Mouse (Mus musculus): ENCODE data around the gene Becn1. TPM values are rescaled to one million over a fixed set of nuclear protein-coding genes. Genes with fewer than 3 reads are reported as not detected.

The Becn1 gene
- polyA plus RNA-seq, 1 experiment from 2014 or later = 148 TPM

DNA sequence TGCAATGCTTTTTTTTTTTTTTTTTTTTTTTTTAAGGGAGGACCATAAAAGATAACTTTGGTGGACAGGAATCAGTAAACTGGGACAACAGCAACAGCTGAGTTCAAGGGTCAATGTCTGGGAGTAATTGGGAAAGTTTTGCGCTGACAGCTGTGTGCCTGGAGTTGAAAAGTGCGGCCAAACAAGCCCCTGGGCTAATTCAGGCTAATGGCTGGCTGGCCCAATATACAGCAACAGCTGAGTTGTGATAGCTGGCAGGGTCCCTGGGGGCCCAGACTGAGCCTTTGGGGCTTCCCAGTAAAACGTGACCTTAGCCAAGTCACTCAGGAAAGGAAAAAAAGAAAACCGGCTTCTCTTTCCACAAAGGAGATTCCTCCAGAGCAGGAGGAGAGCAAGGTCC is 57.0 kb downstream of the Becn1 start:
- Histone ChIP-seq H3K9me3 (replicated peaks) (no peaks in the 10 kb centered on the region), H3K27me3 (ENCODE audit: low read depth, poor library complexity, severe bottlenecking) (peaks cover 38% of the 10 kb centered on the region), H3K27ac (peak overlapping the region; percentile 91), H3K4me3 (peak overlapping the region; percentile 70; the same call in 1 of the 2 replicates), H3K4me1 (peaks cover 55% of the 10 kb centered on the region), H3K36me3 (no peaks in the 10 kb centered on the region)
- DNase-seq (ENCODE audit: low spot score) = peak; percentile 76
- 3% methylated on average over 4 of the region's 4 CpGs for WGBS

DNA sequence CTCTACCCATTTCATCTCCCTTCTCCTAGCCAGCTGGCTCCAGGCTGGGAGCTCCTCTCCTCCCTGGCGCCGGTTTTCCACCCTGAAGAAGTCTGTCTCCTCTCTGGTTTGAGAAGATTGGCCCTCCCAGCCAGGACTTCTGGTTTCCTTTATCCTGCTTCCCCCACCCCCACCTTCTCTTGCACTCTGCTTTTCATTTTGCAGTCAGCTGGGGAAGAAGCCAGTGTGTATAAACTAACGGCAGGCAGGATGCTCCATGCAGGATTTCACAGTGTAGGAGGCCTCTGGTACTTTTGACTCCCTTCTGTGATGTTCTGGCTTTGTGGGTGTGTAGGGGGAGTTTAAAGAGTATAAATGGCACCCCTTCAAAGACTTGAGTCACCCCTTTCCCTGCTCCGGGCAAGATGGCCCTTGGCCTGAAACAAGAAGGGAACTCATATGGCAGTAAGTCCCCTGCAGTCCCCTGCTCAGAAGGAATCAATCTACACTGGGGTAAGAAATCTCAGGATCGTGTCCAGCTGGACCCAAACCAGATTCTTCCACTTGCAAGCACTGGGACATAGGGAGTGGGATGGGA is 63.9 kb downstream of the Becn1 start:
- H3K4me1 ChIP-seq = peaks cover 23% of the 10 kb centered on the region
- 30% methylated on average over 5 of the region's 5 CpGs for WGBS
- H3K4me3 ChIP-seq = peak overlapping the region; percentile 3; the same call in 1 of the 2 replicates
- 0 out of 2 replicates have a peak, but pooled peaks cover 5% of the 10 kb centered on the region for H3K27me3 ChIP-seq (ENCODE audit: low read depth, poor library complexity, severe bottlenecking)
- H3K27ac ChIP-seq = peak overlapping the region; percentile 47; the same call in 1 of the 2 replicates
- H3K36me3 ChIP-seq = no peaks in the 10 kb centered on the region
- DNase-seq (ENCODE audit: low spot score) = no peak
- no peaks in the 10 kb centered on the region for H3K9me3 ChIP-seq (replicated peaks)

DNA sequence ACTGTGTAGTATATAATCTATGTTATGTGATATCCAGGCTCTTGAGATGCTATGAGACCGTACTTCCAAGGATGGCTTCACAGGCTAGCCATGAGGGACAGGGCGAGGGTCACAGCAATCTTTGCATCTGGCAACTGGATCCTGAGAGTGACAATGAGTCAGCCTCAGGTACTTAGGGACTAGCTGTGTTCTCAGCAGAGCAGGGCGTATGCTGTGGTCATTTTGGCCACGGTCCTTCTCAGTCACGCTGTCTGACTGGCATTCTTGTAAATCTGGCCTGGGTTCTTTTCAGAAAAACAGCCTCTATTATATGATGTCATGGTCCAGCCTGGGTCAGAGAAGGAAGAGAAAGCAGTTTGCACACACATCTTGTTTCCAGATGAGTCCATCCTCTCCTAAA is 65.3 kb downstream of the Becn1 start:
- Histone ChIP-seq H3K36me3 (no peaks in the 10 kb centered on the region), H3K4me3 (no peak overlapping the region), H3K9me3 (replicated peaks) (no peaks in the 10 kb centered on the region), H3K27me3 (ENCODE audit: low read depth, poor library complexity, severe bottlenecking) (no peaks in the 10 kb centered on the region), H3K27ac (no peak overlapping the region), H3K4me1 (peaks cover 22% of the 10 kb centered on the region)
- DNase-seq (ENCODE audit: low spot score) = no peak
- 95% methylated on average over 5 of the region's 5 CpGs for WGBS

Other genes starting within 250 kb of the Becn1 start
- 4.9 and 5.9 TPM in 2 replicates for gene Naglu, start 232.3 kb downstream of the Becn1 start, polyA plus RNA-seq (2016; fragmentation: Nextera tagmentation; extraction: Ambion mirVana)
- gene Hsd17b1, start 223.9 kb downstream of the Becn1 start, polyA plus RNA-seq (2016; fragmentation: Nextera tagmentation; extraction: Ambion mirVana) = not detected in 2 replicates
- gene Coasy, start 219.7 kb downstream of the Becn1 start, polyA plus RNA-seq (2016; fragmentation: Nextera tagmentation; extraction: Ambion mirVana) = 42.3 and 45.3 TPM in 2 replicates
- 41.3 and 49.6 TPM in 2 replicates for gene Mlx, start 215.0 kb downstream of the Becn1 start, polyA plus RNA-seq (2016; fragmentation: Nextera tagmentation; extraction: Ambion mirVana)
- gene Psmc3ip, start 206.8 kb downstream of the Becn1 start, polyA plus RNA-seq (2016; fragmentation: Nextera tagmentation; extraction: Ambion mirVana) = 73.1 and 74.0 TPM in 2 replicates
- 17.8 and 17.9 TPM in 2 replicates for gene Retreg3, start 182.4 kb downstream of the Becn1 start, polyA plus RNA-seq (2016; fragmentation: Nextera tagmentation; extraction: Ambion mirVana)
- 145 and 158 TPM in 2 replicates for gene Tubg1, start 182.3 kb downstream of the Becn1 start, polyA plus RNA-seq (2016; fragmentation: Nextera tagmentation; extraction: Ambion mirVana)
- gene Tubg2, start 146.4 kb downstream of the Becn1 start, polyA plus RNA-seq (2016; fragmentation: Nextera tagmentation; extraction: Ambion mirVana) = 2.5 and 3.0 TPM in 2 replicates
- gene Cntnap1, start 131.8 kb downstream of the Becn1 start, polyA plus RNA-seq (2016; fragmentation: Nextera tagmentation; extraction: Ambion mirVana) = 0.04 and 0.09 TPM in 2 replicates
- gene Plekhh3, start 130.9 kb downstream of the Becn1 start, polyA plus RNA-seq (2016; fragmentation: Nextera tagmentation; extraction: Ambion mirVana) = 1.9 and 3.0 TPM in 2 replicates
- not detected in 2 replicates for gene Ccr10, start 126.8 kb downstream of the Becn1 start, polyA plus RNA-seq (2016; fragmentation: Nextera tagmentation; extraction: Ambion mirVana)
- gene Ezh1, start 75.8 kb downstream of the Becn1 start, polyA plus RNA-seq (2016; fragmentation: Nextera tagmentation; extraction: Ambion mirVana) = 10.1 and 13.6 TPM in 2 replicates
- gene Ramp2, start 56.3 kb downstream of the Becn1 start, polyA plus RNA-seq (2016; fragmentation: Nextera tagmentation; extraction: Ambion mirVana) = 54.2 and 61.5 TPM in 2 replicates
- gene Vps25, start 48.6 kb downstream of the Becn1 start, polyA plus RNA-seq (2016; fragmentation: Nextera tagmentation; extraction: Ambion mirVana) = 118 and 127 TPM in 2 replicates
- gene Wnk4, start 41.7 kb downstream of the Becn1 start, polyA plus RNA-seq (2016; fragmentation: Nextera tagmentation; extraction: Ambion mirVana) = 4.7 and 6.2 TPM in 2 replicates
- gene Cntd1, start 23.3 kb downstream of the Becn1 start, polyA plus RNA-seq (2016; fragmentation: Nextera tagmentation; extraction: Ambion mirVana) = 1.1 TPM in 2 replicates
- gene Coa3, start 23.2 kb downstream of the Becn1 start, polyA plus RNA-seq (2016; fragmentation: Nextera tagmentation; extraction: Ambion mirVana) = 187 and 192 TPM in 2 replicates
- gene Psme3, start 13.9 kb upstream of the Becn1 start, polyA plus RNA-seq (2016; fragmentation: Nextera tagmentation; extraction: Ambion mirVana) = 210 and 214 TPM in 2 replicates
- gene Aoc2, start 22.8 kb upstream of the Becn1 start, polyA plus RNA-seq (2016; fragmentation: Nextera tagmentation; extraction: Ambion mirVana) = 2.7 and 2.8 TPM in 2 replicates
- 0.03 TPM in 1 of 2 replicates, not detected in the other for gene Aoc3, start 28.3 kb upstream of the Becn1 start, polyA plus RNA-seq (2016; fragmentation: Nextera tagmentation; extraction: Ambion mirVana)
- gene G6pc, start 65.3 kb upstream of the Becn1 start, polyA plus RNA-seq (2016; fragmentation: Nextera tagmentation; extraction: Ambion mirVana) = not detected in 2 replicates
- gene Aarsd1, start 115.3 kb upstream of the Becn1 start, polyA plus RNA-seq (2016; fragmentation: Nextera tagmentation; extraction: Ambion mirVana) = 106 and 111 TPM in 2 replicates
- gene Gm27029, start 122.5 kb upstream of the Becn1 start, polyA plus RNA-seq (2016; fragmentation: Nextera tagmentation; extraction: Ambion mirVana) = 9.9 and 15.0 TPM in 2 replicates
- 16.8 and 19.6 TPM in 2 replicates for gene Rundc1, start 122.8 kb upstream of the Becn1 start, polyA plus RNA-seq (2016; fragmentation: Nextera tagmentation; extraction: Ambion mirVana)
- 4.0 and 4.7 TPM in 2 replicates for gene Ptges3l, start 123.0 kb upstream of the Becn1 start, polyA plus RNA-seq (2016; fragmentation: Nextera tagmentation; extraction: Ambion mirVana)
- 448 and 536 TPM in 2 replicates for gene Rpl27, start 140.0 kb upstream of the Becn1 start, polyA plus RNA-seq (2016; fragmentation: Nextera tagmentation; extraction: Ambion mirVana)
- gene Ifi35, start 146.1 kb upstream of the Becn1 start, polyA plus RNA-seq (2016; fragmentation: Nextera tagmentation; extraction: Ambion mirVana) = 2.3 and 3.1 TPM in 2 replicates
- 5.0 and 6.3 TPM in 2 replicates for gene Rnd2, start 162.7 kb upstream of the Becn1 start, polyA plus RNA-seq (2016; fragmentation: Nextera tagmentation; extraction: Ambion mirVana)
- gene Vat1, start 163.9 kb upstream of the Becn1 start, polyA plus RNA-seq (2016; fragmentation: Nextera tagmentation; extraction: Ambion mirVana) = 14.6 and 17.2 TPM in 2 replicates
- 22.2 and 22.6 TPM in 2 replicates for gene Brca1, start 249.7 kb upstream of the Becn1 start, polyA plus RNA-seq (2016; fragmentation: Nextera tagmentation; extraction: Ambion mirVana)
- gene Nbr1, start 249.9 kb upstream of the Becn1 start, polyA plus RNA-seq (2016; fragmentation: Nextera tagmentation; extraction: Ambion mirVana) = 51.7 and 73.2 TPM in 2 replicates

All from limb, embryonic 10.5 days (tissue).